Mouse (Mus musculus): ENCODE measurements around the gene Cdk11b. TPM values are rescaled to one million over a fixed set of nuclear protein-coding genes. Genes with fewer than 3 reads are reported as not detected.
"Not testable (repeated sequence)": the region's sequence is repeated elsewhere in the genome, so short reads cannot be mapped to it uniquely, and the experiment has no call there.

Gene Cdk11b
- polyA plus RNA-seq, 1 experiment = 102 TPM

DNA sequence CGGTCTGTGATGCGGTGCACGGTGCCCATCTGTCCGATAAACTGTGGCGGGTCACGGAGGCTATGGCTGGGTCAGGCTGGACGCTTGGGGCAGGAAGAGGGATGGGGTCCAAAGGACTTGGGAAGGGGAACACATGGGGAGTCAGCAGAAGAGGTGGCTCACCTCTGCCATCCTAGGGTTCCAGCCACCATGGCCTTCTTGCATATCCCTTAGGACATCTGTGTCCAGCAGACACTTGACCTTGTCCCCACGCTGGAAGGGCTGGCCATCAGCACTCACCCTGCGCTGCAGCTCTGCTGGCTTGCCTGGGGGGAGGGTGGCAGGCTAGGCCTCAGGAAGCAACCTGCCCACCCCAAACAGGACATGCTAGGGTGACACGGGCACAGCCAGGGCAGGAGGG lies 34.3 kb downstream of the Cdk11b start:
- Histone ChIP-seq H3K4me1 (ENCODE audit: control insufficient read depth, insufficient read depth, low read length) (peaks cover 2% of the 10 kb centered on the region; the same call in 1 of the 2 replicates), H3K27ac (ENCODE audit: insufficient read depth, low read depth, low read length) (no peak overlapping the region), H3K4me3 (ENCODE audit: insufficient read depth, low read length) (no peak overlapping the region)
- no peak for TF ChIP-seq CTCF (IDR thresholded peaks at IDR 0.05; ENCODE audit: low read depth, low read length)

DNA sequence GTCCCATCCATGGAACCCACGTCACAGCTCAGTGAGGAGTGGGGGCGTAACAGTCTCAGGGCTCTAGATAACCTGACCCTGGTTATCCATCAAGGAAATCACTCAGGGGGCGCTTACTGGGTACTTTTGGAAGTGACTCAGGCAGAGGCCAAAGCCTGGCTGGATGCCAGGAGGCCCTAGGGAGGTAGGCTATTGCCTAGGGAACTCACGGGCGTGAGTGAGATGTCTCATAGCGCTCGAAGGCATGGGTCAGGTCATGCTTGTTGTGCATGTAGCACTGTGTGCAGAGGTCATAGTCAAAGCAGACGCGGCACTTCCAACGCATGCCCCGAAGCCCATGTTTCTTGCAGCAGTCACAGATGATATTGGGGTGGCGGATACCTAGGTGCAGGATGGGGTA lies 36.0 kb downstream of the Cdk11b start:
- Histone ChIP-seq H3K4me1 (ENCODE audit: control insufficient read depth, insufficient read depth, low read length) (no peaks in the 10 kb centered on the region), H3K27ac (ENCODE audit: insufficient read depth, low read depth, low read length) (no peak overlapping the region), H3K4me3 (ENCODE audit: insufficient read depth, low read length) (no peak overlapping the region)
- no peak for TF ChIP-seq CTCF (IDR thresholded peaks at IDR 0.05; ENCODE audit: low read depth, low read length)
- no peak for TF ChIP-seq POLR2A (IDR thresholded peaks at IDR 0.05; ENCODE audit: borderline replicate concordance, low read depth, low read length)

DNA sequence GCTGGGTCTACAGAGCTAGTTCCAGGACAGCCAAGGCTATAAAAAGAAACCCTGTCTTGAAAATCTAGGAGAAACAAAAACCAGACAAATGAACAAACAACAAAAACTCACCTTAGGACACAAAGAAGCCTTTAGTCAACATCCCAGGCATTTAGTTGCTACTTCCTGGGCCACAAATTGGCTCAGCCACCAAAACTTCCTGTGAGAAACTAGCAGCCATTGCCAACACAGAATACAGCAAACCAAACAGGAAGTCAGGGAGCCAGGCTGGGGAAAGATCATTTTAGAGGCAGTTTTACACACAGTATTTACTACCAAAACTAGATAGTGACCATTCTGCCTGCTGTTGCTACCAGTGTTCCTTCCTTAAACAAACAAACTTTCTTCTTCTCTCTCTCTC lies 42.2 kb downstream of the Cdk11b start:
- peak overlapping the region; percentile 44 for H3K27ac ChIP-seq (ENCODE audit: insufficient read depth, low read depth, low read length)
- peaks cover 9% of the 10 kb centered on the region for H3K4me1 ChIP-seq (ENCODE audit: control insufficient read depth, insufficient read depth, low read length)
- no peak for TF ChIP-seq POLR2A (IDR thresholded peaks at IDR 0.05; ENCODE audit: borderline replicate concordance, low read depth, low read length)
- no peak for TF ChIP-seq CTCF (IDR thresholded peaks at IDR 0.05; ENCODE audit: low read depth, low read length)
- no peak overlapping the region for H3K4me3 ChIP-seq (ENCODE audit: insufficient read depth, low read length)

DNA sequence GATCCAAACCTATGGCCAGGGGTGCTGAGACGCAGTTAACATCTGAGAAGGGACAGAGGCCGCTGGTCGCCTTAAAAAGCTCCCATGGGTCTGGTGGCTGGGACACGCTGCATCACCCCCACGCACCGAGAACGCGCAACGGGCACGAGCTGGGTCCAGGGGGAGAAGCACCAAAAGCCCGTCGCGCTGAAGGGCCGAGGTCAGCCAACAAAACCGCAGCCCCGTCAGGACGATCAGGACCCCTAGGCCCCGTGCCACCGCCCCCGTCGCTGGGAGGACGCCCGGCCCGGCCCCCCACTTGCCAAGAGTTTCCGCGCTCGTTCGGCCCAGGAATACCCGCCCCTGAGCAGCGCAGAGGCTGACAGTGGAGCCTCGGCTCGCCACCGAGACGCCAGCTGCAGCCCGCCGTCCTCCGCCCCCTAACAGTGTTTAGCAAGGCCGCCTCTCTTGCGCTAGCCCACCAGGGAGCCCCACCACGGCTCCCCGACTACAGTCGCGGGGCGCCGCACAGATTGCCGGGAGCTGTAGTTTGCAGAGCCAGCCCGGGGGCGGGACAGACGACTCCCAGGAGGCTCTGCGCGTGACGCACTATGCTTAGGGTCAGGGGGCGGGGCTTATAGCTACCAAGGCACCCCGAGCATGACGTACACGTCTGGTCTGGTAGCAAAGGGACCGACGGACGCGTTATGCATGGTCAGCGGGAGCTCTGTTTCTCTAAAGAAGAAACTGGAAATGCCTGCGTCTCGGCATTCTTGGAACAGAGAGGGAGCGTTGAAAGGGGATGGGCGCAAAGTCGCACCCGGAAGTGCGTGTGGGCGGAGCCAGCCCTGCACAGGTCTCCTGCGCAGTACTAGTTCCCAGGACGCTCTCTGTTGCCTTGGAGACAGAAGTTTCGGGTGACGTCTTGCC lies 44.3 kb downstream of the Cdk11b start, which contains the start of gene Mib2:
Mib2 (minus strand) TSS at position 510 of the 909 bp plus-strand sequence.
- Histone ChIP-seq H3K4me3 (ENCODE audit: insufficient read depth, low read length) (peak within 1 kb of the TSS; percentile 97), H3K4me1 (ENCODE audit: control insufficient read depth, insufficient read depth, low read length) (peaks cover 9% of the 10 kb centered on the region), H3K27ac (ENCODE audit: insufficient read depth, low read depth, low read length) (peak within 1 kb of the TSS; percentile 89)
- TF ChIP-seq CTCF (IDR thresholded peaks at IDR 0.05; ENCODE audit: low read depth, low read length) (no peak), POLR2A (IDR thresholded peaks at IDR 0.05; ENCODE audit: borderline replicate concordance, low read depth, low read length) (no peak)

DNA sequence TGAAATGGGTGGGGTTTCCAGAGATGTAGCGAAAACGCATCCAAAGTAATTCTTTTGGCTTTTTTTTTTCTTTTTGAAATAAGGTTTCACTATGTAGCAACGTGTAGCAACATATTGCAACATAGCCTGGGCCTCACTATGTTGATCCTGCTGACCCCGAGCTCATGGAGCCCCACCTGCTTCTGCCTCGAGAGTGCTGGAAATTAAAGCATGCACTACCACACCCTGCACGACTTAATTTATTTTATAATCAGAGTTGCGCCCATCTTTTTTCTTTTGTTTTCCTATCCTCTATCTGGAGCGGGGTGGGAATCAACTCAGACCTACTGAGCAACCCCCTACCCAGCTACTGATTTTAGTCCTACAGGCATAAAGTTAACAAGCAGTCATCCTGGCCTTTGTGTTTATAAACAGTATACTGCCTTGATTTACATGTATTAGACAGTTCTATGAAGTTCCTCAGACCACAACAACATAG lies 45.0 kb downstream of the Cdk11b start:
- peaks cover 9% of the 10 kb centered on the region for H3K4me1 ChIP-seq (ENCODE audit: control insufficient read depth, insufficient read depth, low read length)
- TF ChIP-seq CTCF (IDR thresholded peaks at IDR 0.05; ENCODE audit: low read depth, low read length) = no peak

DNA sequence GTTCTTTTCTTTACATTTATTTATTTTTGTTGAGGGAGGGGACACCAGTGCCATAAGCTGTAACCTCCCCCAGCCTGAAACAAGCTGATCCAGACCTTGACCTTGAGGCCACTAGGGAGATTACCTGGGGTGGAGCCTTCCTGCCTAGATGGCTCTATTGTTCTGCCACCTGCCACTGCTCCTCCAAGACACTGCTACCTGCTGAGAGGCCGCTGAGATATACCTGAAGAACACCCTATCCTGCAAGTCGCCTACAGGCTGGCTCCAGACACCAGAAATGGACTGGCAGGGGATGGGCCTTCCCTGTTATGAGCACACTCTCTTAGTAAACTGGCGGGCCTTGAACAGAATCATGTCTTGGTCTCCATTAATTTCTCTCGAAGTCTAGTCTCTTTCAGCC lies 45.6 kb downstream of the Cdk11b start:
- H3K27ac ChIP-seq (ENCODE audit: insufficient read depth, low read depth, low read length); H3K4me3 ChIP-seq (ENCODE audit: insufficient read depth, low read length); H3K4me1 ChIP-seq (ENCODE audit: control insufficient read depth, insufficient read depth, low read length): not testable (repeated sequence)

More for the DNA sequence above, 45.0 kb downstream of the Cdk11b start:
- H3K4me3 ChIP-seq (ENCODE audit: insufficient read depth, low read length) = peak overlapping the region; percentile 97
- no peak overlapping the region for H3K27ac ChIP-seq (ENCODE audit: insufficient read depth, low read depth, low read length)

DNA sequence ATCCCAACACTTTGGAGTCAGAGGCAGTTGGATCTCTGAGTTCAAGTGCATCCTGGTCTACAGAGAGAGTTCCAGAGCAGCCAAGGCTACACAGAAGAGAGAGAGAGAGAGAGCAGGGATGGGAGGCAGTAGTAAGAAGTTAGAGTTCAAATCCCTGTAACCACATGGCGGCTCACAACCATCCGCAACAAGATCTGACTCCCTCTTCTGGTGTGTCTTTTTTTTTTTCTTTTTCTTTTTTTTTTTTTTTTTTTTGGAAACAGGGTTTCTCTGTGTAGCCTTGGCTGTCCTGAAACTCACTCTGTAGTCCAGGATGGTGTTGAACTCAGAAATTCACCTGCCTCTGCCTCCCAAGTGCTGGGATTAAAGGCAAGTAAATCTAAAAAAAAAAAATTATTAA lies 47.4 kb downstream of the Cdk11b start:
- TF ChIP-seq CTCF (IDR thresholded peaks at IDR 0.05; ENCODE audit: low read depth, low read length) (no peak), POLR2A (IDR thresholded peaks at IDR 0.05; ENCODE audit: borderline replicate concordance, low read depth, low read length) (no peak)
- Histone ChIP-seq H3K4me1 (ENCODE audit: control insufficient read depth, insufficient read depth, low read length) (peaks cover 6% of the 10 kb centered on the region), H3K4me3 (ENCODE audit: insufficient read depth, low read length) (no peak overlapping the region), H3K27ac (ENCODE audit: insufficient read depth, low read depth, low read length) (no peak overlapping the region)

DNA sequence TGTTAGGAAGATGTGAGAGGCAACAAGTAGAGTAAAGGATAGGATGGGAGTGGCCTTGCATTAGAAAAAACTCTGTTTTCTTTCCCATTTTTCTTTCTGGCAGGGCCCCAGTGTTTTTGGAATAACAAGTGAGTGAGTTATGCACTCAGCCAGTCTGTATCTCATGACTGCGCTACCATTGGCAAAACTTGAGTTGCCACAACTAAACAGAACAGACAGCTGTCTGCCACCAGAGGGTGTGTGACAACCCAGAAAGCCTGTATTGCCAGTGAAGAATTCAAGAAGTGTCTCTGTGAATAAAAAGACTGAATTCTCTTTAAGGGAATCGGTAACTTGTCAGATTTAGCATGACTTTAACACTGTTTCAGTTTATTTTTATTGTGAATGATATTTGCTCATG lies 51.3 kb downstream of the Cdk11b start:
- no peaks in the 10 kb centered on the region for H3K4me1 ChIP-seq (ENCODE audit: control insufficient read depth, insufficient read depth, low read length)
- no peak overlapping the region for H3K27ac ChIP-seq (ENCODE audit: insufficient read depth, low read depth, low read length)
- TF ChIP-seq CTCF (IDR thresholded peaks at IDR 0.05; ENCODE audit: low read depth, low read length) = no peak
- no peak for TF ChIP-seq POLR2A (IDR thresholded peaks at IDR 0.05; ENCODE audit: borderline replicate concordance, low read depth, low read length)
- H3K4me3 ChIP-seq (ENCODE audit: insufficient read depth, low read length) = no peak overlapping the region

DNA sequence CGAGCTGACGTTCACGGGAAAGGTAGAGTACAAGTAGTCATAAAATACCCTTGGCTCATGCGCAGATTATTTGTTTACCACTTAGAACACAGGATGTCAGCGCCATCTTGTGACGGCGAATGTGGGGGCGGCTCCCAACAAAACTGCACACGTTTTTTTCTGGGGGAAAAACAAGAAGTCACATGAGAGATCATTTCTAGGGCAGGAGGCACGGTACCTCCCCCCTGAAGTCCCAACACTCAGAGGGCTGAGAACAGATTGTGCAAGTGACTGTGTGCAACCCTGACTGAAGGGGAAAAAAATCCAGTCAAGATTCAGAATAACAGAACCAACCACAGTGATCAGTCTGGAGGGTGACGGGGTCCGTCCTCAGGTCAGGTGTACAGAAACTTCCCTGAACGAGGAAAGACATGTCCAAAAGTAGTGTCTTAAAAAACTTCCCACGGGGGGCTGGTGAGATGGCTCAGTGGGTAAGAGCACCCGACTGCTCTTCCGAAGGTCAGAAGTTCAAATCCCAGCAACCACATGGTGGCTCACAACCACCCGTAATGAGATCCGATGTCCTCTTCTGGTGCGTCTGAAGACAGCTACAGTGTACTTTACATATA lies 59.1 kb downstream of the Cdk11b start:
- H3K27ac ChIP-seq (ENCODE audit: insufficient read depth, low read depth, low read length); H3K4me3 ChIP-seq (ENCODE audit: insufficient read depth, low read length): not testable (repeated sequence)

DNA sequence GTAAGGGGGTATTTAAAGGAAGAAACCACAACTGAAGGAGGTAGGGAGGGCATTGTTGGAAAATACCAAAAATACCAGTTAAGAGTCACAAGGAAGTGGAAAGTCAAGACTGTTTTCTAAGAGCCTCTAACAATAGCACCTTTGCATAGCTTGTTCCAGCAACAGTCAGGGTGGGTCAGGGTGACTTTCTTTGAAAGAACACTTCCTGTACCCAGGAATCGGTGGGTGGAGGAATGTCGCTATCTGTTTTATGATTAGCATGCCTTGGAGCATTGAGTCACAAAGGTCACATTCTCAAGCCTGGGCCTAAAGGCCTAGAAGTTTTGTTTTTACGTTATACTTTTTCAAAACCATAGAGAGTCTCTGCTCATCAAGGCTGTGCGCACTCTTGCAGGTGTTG lies 63.1 kb downstream of the Cdk11b start:
- H3K4me1 ChIP-seq (ENCODE audit: control insufficient read depth, insufficient read depth, low read length); H3K27ac ChIP-seq (ENCODE audit: insufficient read depth, low read depth, low read length); H3K4me3 ChIP-seq (ENCODE audit: insufficient read depth, low read length): not testable (repeated sequence)

More for the DNA sequence above, 59.1 kb downstream of the Cdk11b start:
- not testable (repeated sequence) for H3K4me1 ChIP-seq (ENCODE audit: control insufficient read depth, insufficient read depth, low read length)

All from bone marrow macrophage, adult 2 months (primary cell).